Comparison of ENCODE assay signal across 9 mouse cellular contexts in the genomic region with DNA sequence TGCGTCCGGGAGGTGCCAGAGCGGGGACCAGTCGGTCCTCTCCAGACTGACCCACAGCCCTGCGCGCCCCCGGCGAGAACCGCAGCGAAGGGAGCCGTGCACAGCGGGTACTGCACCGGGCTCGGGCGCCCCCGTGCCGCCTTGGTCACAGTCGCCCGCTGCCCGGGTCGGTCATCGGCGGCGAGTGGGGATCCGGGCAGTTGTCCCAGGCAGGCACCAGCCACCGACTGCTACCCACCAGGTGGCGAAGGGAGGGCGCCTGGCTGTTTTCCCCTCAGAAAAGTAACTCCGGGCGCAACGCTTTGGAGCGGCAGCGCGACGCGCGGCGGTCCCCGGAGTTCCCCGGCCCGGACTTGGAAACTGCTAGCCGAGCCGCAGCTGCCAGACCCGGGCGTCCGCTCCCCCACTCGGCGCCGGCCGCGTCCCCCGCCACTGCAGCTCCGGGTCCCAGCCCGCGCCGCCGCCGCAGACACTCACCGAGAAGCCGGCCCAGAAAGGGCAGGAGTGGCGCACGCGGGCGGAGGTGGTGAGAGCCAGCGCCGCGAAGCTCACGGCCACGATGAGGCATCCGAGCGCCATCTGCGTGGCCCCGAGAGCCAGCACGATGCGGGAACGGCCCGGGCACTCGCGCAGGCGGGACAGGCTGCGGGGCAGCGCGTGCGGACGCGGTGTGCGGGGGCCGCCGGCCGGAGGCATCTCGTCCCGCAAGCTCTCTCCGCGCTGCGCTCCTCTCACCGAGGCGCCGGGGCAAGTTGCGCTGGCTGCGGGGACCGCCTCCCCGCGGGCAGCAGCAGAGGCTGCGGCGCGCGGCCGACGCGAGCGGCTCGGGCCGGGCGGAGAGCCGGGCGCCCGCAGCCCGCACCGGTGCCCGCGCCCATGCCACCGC. TPM values are rescaled to one million over a fixed set of nuclear protein-coding genes. Genes with fewer than 3 reads are reported as not detected.
A peak's percentile ranks its signal among the peaks of the same experiment; 100 is the strongest.
DNase-seq lines count a peak whose midpoint lies in the region; ATAC-seq lines count a peak whose summit lies in the region.
"Had no signal": no experiment of that assay in that cellular context is flagged by ENCODE, and none has a peak within 500 bp of the region (broad histone marks: within the 10 kb centered on the region; RNA-seq: fewer than 3 reads in every experiment).

No protein-coding gene starts in this region.

- H3K9me3 ChIP-seq in heart, embryonic 14.5 days (ENCODE audit: control insufficient read depth, low read length): 0 out of 2 replicates have a peak, but pooled peaks cover 3% of the 10 kb centered on the region

- H3K9ac ChIP-seq in heart, embryonic 14.5 days (ENCODE audit: low read length): peak overlapping the region; percentile 71

- peak overlapping the region; percentile 99 for H3K4me2 ChIP-seq in heart, embryonic 14.5 days (ENCODE audit: low read length)

- H3K4me3 ChIP-seq in heart, embryonic 14.5 days (ENCODE audit: control insufficient read depth in 1 of 2, insufficient read depth in 1 of 2, low read depth in 1 of 2, low read length in 2 of 2): peak overlapping the region; percentile 56 to 61
- H3K4me3 ChIP-seq: myocyte had no signal

- ATAC-seq in heart, embryonic 14.5 days (ENCODE audit: insufficient number of reproducible peaks, insufficient read depth, low FRiP score, low read depth): no peak
- no peak for ATAC-seq in megakaryocyte-erythroid progenitor cell, adult 5-6 weeks (replicated peaks; ENCODE audit: low FRiP score, low TSS enrichment, poor library complexity, severe bottlenecking)

- H3K4me1 ChIP-seq in heart, embryonic 14.5 days (ENCODE audit: control insufficient read depth in 2 of 2, insufficient read depth in 2 of 2, low read length in 2 of 2): peaks cover 0 to 9% of the 10 kb centered on the region in 2 experiments; a peak in 1 of 4 replicates

- peak; percentile 26 for DNase-seq in urinary bladder, adult 2 months (ENCODE audit: low spot score)
- DNase-seq in urinary bladder, postnatal 10 days (ENCODE audit: low spot score): no peak
- peak; percentile 68 for DNase-seq in embryo, embryonic 10.5 days (ENCODE audit: low spot score)
- peak; percentile 61 to 73 for DNase-seq in layer of hippocampus, postnatal 10 days (ENCODE audit: low spot score in 2 of 2)
- DNase-seq in lung, postnatal 10 days: peak; percentile 22
- DNase-seq in right cerebral cortex, postnatal 36 days (ENCODE audit: low spot score in 2 of 2): peak; percentile 36 to 45

- H3K27me3 ChIP-seq in heart, embryonic 14.5 days (ENCODE audit: control insufficient read depth, insufficient read depth, low read length): peaks cover 59% of the 10 kb centered on the region

- no peak overlapping the region for H3K27ac ChIP-seq in heart, embryonic 14.5 days (replicated peaks in 1 of 2; ENCODE audit: control insufficient read depth in 1 of 2, insufficient read depth in 1 of 2, low read depth in 2 of 2, low read length in 2 of 2)

- H3K36me3 ChIP-seq in heart, embryonic 14.5 days (ENCODE audit: control insufficient read depth, insufficient read depth, low read length): no peaks in the 10 kb centered on the region

- WGBS in heart, embryonic 14.5 days: under 1% methylated on average over 102 of the region's 122 CpGs

RNA-seq across cellular contexts. Expression of a gene that starts 0.5 kb away (rescaled TPM):
- polyA plus RNA-seq in urinary bladder, adult 2 months (2012; rRNA removed): 0.25 and 0.32 TPM in 2 replicates
- 0.77 and 0.90 TPM in 2 replicates for polyA plus RNA-seq in heart, embryonic 14.5 days (2014; fragmentation: Nextera tagmentation; extraction: Ambion mirVana)
- total RNA-seq in layer of hippocampus, postnatal 10 days (2021): 10 to 100 TPM; 72.4 to 90.3 TPM
- not detected in 2 replicates for total RNA-seq in megakaryocyte-erythroid progenitor cell, adult 5-6 weeks (2014; fragmentation: Nextera tagmentation)
- not detected in 2 replicates for total RNA-seq in megakaryocyte-erythroid progenitor cell, adult 5-6 weeks (2017)

Comparison
In these comparisons a context has a peak if more than half of its experiments do, and no peak if none do; other contexts are left out.
1. RNA of a gene that starts 0.5 kb away (total RNA-seq): 72.4 to 90.3 TPM in layer of hippocampus, postnatal 10 days; not detected in megakaryocyte-erythroid progenitor cell, adult 5-6 weeks; every median in the first group is over 10 times any median in the second.